8 mouse cellular contexts compared by ENCODE assay signal in the genomic region with DNA sequence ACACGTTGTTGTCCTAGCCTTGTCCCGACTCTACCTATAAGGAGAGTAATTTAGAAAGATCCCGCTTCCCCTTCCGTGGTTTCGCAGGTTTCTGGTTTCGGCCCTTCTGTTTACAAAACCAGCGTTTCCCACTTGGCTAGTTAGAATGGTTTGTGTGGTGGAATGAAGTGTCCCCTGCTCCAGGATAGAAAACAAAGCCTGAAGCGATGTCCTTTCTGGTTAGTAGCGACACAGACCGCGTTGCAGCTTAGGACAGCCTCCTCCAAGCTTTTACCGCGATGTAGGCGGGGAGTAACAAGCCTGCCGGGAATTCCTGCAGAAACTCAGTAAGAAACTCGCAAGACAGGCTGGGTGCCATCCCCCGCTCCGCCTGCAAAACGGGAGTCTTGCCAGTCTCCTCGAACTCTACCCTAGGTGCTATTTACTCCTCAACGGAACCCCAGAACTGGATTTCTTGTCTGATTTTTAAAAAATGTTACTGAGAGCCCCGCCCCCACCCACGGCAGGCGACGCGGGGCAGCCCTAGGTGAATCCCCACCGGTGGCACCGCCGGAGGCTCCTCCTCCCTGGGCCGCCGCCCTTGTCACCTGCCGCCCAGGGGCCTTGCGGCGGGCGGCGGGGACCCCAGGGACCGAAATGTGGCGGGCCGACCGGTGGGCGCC. TPM values are rescaled to one million over a fixed set of nuclear protein-coding genes. Genes with fewer than 3 reads are reported as not detected.
DNase-seq lines count a peak whose midpoint lies in the region; ATAC-seq and TF ChIP-seq lines count a peak whose summit lies in the region.

A gene (plus strand): TSS at position 382 of the 662 bp plus-strand sequence.

- no peaks in the 10 kb centered on the region for H3K4me1 ChIP-seq in embryonic facial prominence, embryonic 14.5 days (ENCODE audit: control insufficient read depth, insufficient read depth, low read length)

- peak within 1 kb of the TSS; percentile 70 for H3K9ac ChIP-seq in embryonic facial prominence, embryonic 14.5 days (ENCODE audit: low read depth, low read length)

- peak within 1 kb of the TSS; percentile 60 for H3K4me3 ChIP-seq in embryonic facial prominence, embryonic 14.5 days (ENCODE audit: low read depth, low read length)
- peak within 1 kb of the TSS; percentile 56 for H3K4me3 ChIP-seq in layer of hippocampus, adult 2 months

- peak within 1 kb of the TSS; percentile 89 for H3K4me2 ChIP-seq in embryonic facial prominence, embryonic 14.5 days (ENCODE audit: low read depth, low read length)

- TF ChIP-seq CTCF in layer of hippocampus, adult 2 months (conservative IDR thresholded peaks at IDR 0.05) = no peak

- peaks cover 42% of the 10 kb centered on the region for H3K27me3 ChIP-seq in embryonic facial prominence, embryonic 14.5 days (replicated peaks; ENCODE audit: control insufficient read depth, insufficient read depth, low read length)

- no peaks in the 10 kb centered on the region for H3K9me3 ChIP-seq in embryonic facial prominence, embryonic 14.5 days (ENCODE audit: control insufficient read depth, low read length)

- ATAC-seq in embryonic facial prominence, embryonic 14.5 days (ENCODE audit: low read depth) = peak; percentile 54

- H3K27ac ChIP-seq in embryonic facial prominence, embryonic 14.5 days (replicated peaks; ENCODE audit: low read depth, low read length) = 0 out of 2 replicates have a peak within 1 kb of the TSS, but pooled peaks have one; percentile 5
- H3K27ac ChIP-seq in layer of hippocampus, adult 2 months = no peak within 1 kb of the TSS

- no peaks in the 10 kb centered on the region for H3K36me3 ChIP-seq in embryonic facial prominence, embryonic 14.5 days (ENCODE audit: control insufficient read depth, insufficient read depth, low read length)

- peak; percentile 7 for DNase-seq in left cerebral cortex, adult 11 months (ENCODE audit: low spot score)
- DNase-seq in left cerebral cortex, postnatal 4 days = no peak
- peak; percentile 84 for DNase-seq in embryonic facial prominence, embryonic 14.5 days (ENCODE audit: low spot score)
- peak; percentile 47 for DNase-seq in heart, postnatal 4 days
- peak; percentile 33 to 36 for DNase-seq in layer of hippocampus, adult 2 months (ENCODE audit: low spot score in 2 of 2)
- peak; percentile 52 for DNase-seq in lung, postnatal 14 days
- DNase-seq in retina, postnatal 1 day = peak; percentile 57
- no peak for DNase-seq in gastrocnemius, postnatal 10 days

- WGBS in embryonic facial prominence, embryonic 14.5 days = under 1% methylated on average over 40 of the region's 41 CpGs

- intact Hi-C loops in left cerebral cortex, postnatal 4 days (cut with DNase I) = no loop called here

RNA-seq across cellular contexts. Expression of the gene that starts here (rescaled TPM):
- under 1 TPM; 0.28 to 0.32 TPM for total RNA-seq in left cerebral cortex, postnatal 4 days (2021)
- polyA plus RNA-seq in embryonic facial prominence, embryonic 14.5 days (2014; fragmentation: Nextera tagmentation; extraction: Ambion mirVana) = 1.1 TPM in 2 replicates
- 1 to 10 TPM; 2.3 to 3.2 TPM for total RNA-seq in heart, postnatal 4 days (2021)
- total RNA-seq in layer of hippocampus, adult 2 months (2021) = under 1 TPM; 0.10 to 0.27 TPM
- total RNA-seq in gastrocnemius, postnatal 10 days (2021) = under 1 TPM; 0.21 to 0.23 TPM

Comparison
In these comparisons a context has a peak if more than half of its experiments do, and no peak if none do; other contexts are left out.
1. DNase-seq: peak in left cerebral cortex, adult 11 months (single experiment), embryonic facial prominence, embryonic 14.5 days (single experiment), heart, postnatal 4 days (single experiment), lung, postnatal 14 days (single experiment) and retina, postnatal 1 day (single experiment); none in left cerebral cortex, postnatal 4 days (single experiment) and gastrocnemius, postnatal 10 days (single experiment).
2. Peak in DNase-seq and H3K4me3 ChIP-seq in layer of hippocampus, adult 2 months; RNA of the gene not detected or under 1 TPM.